Mouse (Mus musculus): ENCODE measurements around the gene Prkg1.

GRCm38 (mm10) chr19:31106835-31107554 lies 657.8 kb downstream of the Prkg1 start:
- no peak for TF ChIP-seq CTCF (IDR thresholded peaks at IDR 0.05; ENCODE audit: borderline replicate concordance, insufficient read depth, low read depth, low read length)
- TF ChIP-seq POLR2A (IDR thresholded peaks at IDR 0.05; ENCODE audit: borderline replicate concordance, insufficient read depth, low read length) = no peak

All from cerebellum, adult 2 months (tissue).